Mouse (Mus musculus) spleen, adult 10 weeks (tissue): ENCODE results near the gene Slc16a8. TPM values are rescaled to one million over a fixed set of nuclear protein-coding genes. Genes with fewer than 3 reads are reported as not detected.

ENCODE experiments used
- polyA plus RNA-seq: library from polyadenylated mRNA; stranded (reverse); fragments of 350-450 nt; fragmentation: Illumina TruSeq; extraction: RNeasy Lipid Tissue Mini Kit (QIAGEN cat#74804); gene quantifications from one replicate; pipeline ENCODE4 v1.2.3, GENCODE M21; 2015; ENCODE audit warnings: low replicate concordance; ENCODE audit not compliant: insufficient read depth

The Slc16a8 gene
- polyA plus RNA-seq = not detected

GRCm38 (mm10) chr15:79254661-79255060 is at the start of gene Slc16a8:
Slc16a8 (minus strand) TSS chr15:79254761.

GRCm38 (mm10) chr15:79285399-79285798 is 30.8 kb upstream of the Slc16a8 start, which contains the start of gene Baiap2l2:
Baiap2l2 (minus strand) TSS chr15:79285537.

GRCm38 (mm10) chr15:79229058-79229821 is 25.3 kb downstream of the Slc16a8 start, which contains the start of the genes Pick1 and Gm49486:
Pick1 (plus strand) TSS chr15:79229173.
Gm49486 (plus strand) TSS chr15:79229391.

Other genes starting within 250 kb of the Slc16a8 start
- 27.7 TPM for gene H1f0, start 226.3 kb downstream of the Slc16a8 start, polyA plus RNA-seq
- not detected for gene Galr3, start 212.9 kb downstream of the Slc16a8 start, polyA plus RNA-seq
- gene Ankrd54, start 191.9 kb downstream of the Slc16a8 start, polyA plus RNA-seq = 12.7 TPM
- 131 TPM for gene Eif3l, start 179.6 kb downstream of the Slc16a8 start, polyA plus RNA-seq
- 15.0 TPM for gene Micall1, start 145.9 kb downstream of the Slc16a8 start, polyA plus RNA-seq
- gene Polr2f, start 113.8 kb downstream of the Slc16a8 start, polyA plus RNA-seq = 23.0 TPM
- gene 1700088E04Rik, start 113.5 kb downstream of the Slc16a8 start, polyA plus RNA-seq = 0.72 TPM
- 0.08 TPM for gene Sox10, start 89.5 kb downstream of the Slc16a8 start, polyA plus RNA-seq
- 26.3 TPM for gene Pick1, start 25.6 kb downstream of the Slc16a8 start, polyA plus RNA-seq
- gene Gm49486, start 25.4 kb downstream of the Slc16a8 start, polyA plus RNA-seq = 0.22 TPM
- gene Baiap2l2, start 30.8 kb upstream of the Slc16a8 start, polyA plus RNA-seq = not detected
- 2.6 TPM for gene Pla2g6, start 73.6 kb upstream of the Slc16a8 start, polyA plus RNA-seq
- gene Maff, start 91.9 kb upstream of the Slc16a8 start, polyA plus RNA-seq = 3.3 TPM
- 12.5 TPM for gene Tmem184b, start 148.8 kb upstream of the Slc16a8 start, polyA plus RNA-seq
- 18.6 TPM for gene Csnk1e, start 200.8 kb upstream of the Slc16a8 start, polyA plus RNA-seq